Mouse (Mus musculus) neural tube, embryonic 15.5 days (tissue): Measurements from ENCODE around the gene Manbal. TPM values are rescaled to one million over a fixed set of nuclear protein-coding genes. Genes with fewer than 3 reads are reported as not detected.

Source experiments
- ATAC-seq: fragments of 200-750 bp; cut with Nextera tagmentation; 2 replicates; pipeline ENCODE4 v1.8.0; 2017; ENCODE audit warnings: mild to moderate bottlenecking, moderate TSS enrichment, moderate library complexity; ENCODE audit not compliant: low FRiP score
- H3K27ac ChIP-seq: fragments of 300-500 bp; sonication (generic); replicated peaks from 2 replicates; pipeline ENCODE4 v1.5.1; 2015; ENCODE audit warnings: mild to moderate bottlenecking, inconsistent platforms
- H3K27me3 ChIP-seq: fragments of 300-500 bp; sonication (generic); replicated peaks from 2 replicates; pipeline ENCODE4 v1.6.1; 2015; ENCODE audit warnings: inconsistent platforms
- H3K36me3 ChIP-seq: fragments of 300-500 bp; sonication (generic); 2 replicates; pipeline ENCODE4 v1.6.1; 2015; ENCODE audit warnings: inconsistent platforms
- H3K4me1 ChIP-seq: fragments of 300-500 bp; sonication (generic); 2 replicates; pipeline ENCODE4 v1.6.1; 2015; ENCODE audit warnings: inconsistent platforms
- H3K4me2 ChIP-seq: fragments of 300-500 bp; sonication (generic); 2 replicates; pipeline ENCODE4 v1.6.1; 2015; ENCODE audit warnings: inconsistent platforms, mild to moderate bottlenecking, moderate library complexity
- H3K4me3 ChIP-seq: fragments of 300-500 bp; sonication (generic); replicated peaks from 2 replicates; pipeline ENCODE4 v1.5.1; 2015; ENCODE audit warnings: mild to moderate bottlenecking, inconsistent platforms
- H3K9ac ChIP-seq: fragments of 300-500 bp; sonication (generic); replicated peaks from 2 replicates; pipeline ENCODE4 v1.6.1; 2015; ENCODE audit warnings: mild to moderate bottlenecking, inconsistent platforms
- H3K9me3 ChIP-seq: fragments of 300-500 bp; sonication (generic); replicated peaks from 2 replicates; pipeline ENCODE4 v1.6.1; 2016; ENCODE audit warnings: inconsistent platforms
- whole genome bisulfite sequencing: fragments of 180-500 bp; shearing (Covaris S2); methylation state at CpG from one replicate; pipeline ENCODE4 v1.1.7; 2015; ENCODE audit warnings: mixed read lengths; 5-methylcytosine and 5-hydroxymethylcytosine counted together
- polyA plus RNA-seq: library from polyadenylated mRNA; unstranded; fragments of >200 nt; fragmentation: Nextera tagmentation; extraction: Ambion mirVana; gene quantifications from 2 replicates; pipeline ENCODE4 v1.2.1, GENCODE M21; 2015

Manbal gene
- polyA plus RNA-seq, 1 experiment from 2014 or later: 112 TPM

GRCm38 (mm10) chr2:157395371-157395770 is 28.0 kb downstream of the Manbal start:
- Histone ChIP-seq H3K9ac (no peak overlapping the region), H3K4me2 (no peak overlapping the region), H3K4me1 (0 out of 2 replicates have a peak, but pooled peaks cover 11% of the 10 kb centered on the region), H3K9me3 (no peaks in the 10 kb centered on the region), H3K27me3 (no peaks in the 10 kb centered on the region), H3K4me3 (no peak overlapping the region), H3K36me3 (peaks cover 29% of the 10 kb centered on the region), H3K27ac (0 out of 2 replicates have a peak overlapping the region, but pooled peaks have one; percentile 45)
- 56% methylated on average over 5 of the region's 5 CpGs for WGBS
- ATAC-seq: no peak

- H3K4me1 ChIP-seq: 0 out of 2 replicates have a peak, but pooled peaks cover 11% of the 10 kb centered on the region
- ATAC-seq: no peak
- H3K27me3 ChIP-seq: no peaks in the 10 kb centered on the region
- no peak overlapping the region for H3K4me2 ChIP-seq
- no peak overlapping the region for H3K9ac ChIP-seq
- H3K27ac ChIP-seq: peak overlapping the region; percentile 45; the same call in 1 of the 2 replicates
- peaks cover 29% of the 10 kb centered on the region for H3K36me3 ChIP-seq
- WGBS: 61% methylated on average over 13 of the region's 13 CpGs
- no peak overlapping the region for H3K4me3 ChIP-seq
- H3K9me3 ChIP-seq: no peaks in the 10 kb centered on the region
Observed at GRCm38 (mm10) chr2:157395960-157396359, 28.6 kb downstream of the Manbal start.

GRCm38 (mm10) chr2:157397376-157397775 is 30.0 kb downstream of the Manbal start:
- H3K27me3 ChIP-seq: no peaks in the 10 kb centered on the region
- WGBS: 76% methylated on average over 4 of the region's 4 CpGs
- no peak overlapping the region for H3K27ac ChIP-seq
- ATAC-seq: no peak
- H3K9ac ChIP-seq: no peak overlapping the region
- no peak overlapping the region for H3K4me3 ChIP-seq
- no peak overlapping the region for H3K4me2 ChIP-seq
- peaks cover 29% of the 10 kb centered on the region for H3K36me3 ChIP-seq
- 0 out of 2 replicates have a peak, but pooled peaks cover 11% of the 10 kb centered on the region for H3K4me1 ChIP-seq
- no peaks in the 10 kb centered on the region for H3K9me3 ChIP-seq

GRCm38 (mm10) chr2:157398539-157398938 is 31.1 kb downstream of the Manbal start:
- Histone ChIP-seq H3K4me2 (no peak overlapping the region), H3K27me3 (no peaks in the 10 kb centered on the region), H3K4me1 (0 out of 2 replicates have a peak, but pooled peaks cover 11% of the 10 kb centered on the region), H3K27ac (no peak overlapping the region), H3K9ac (no peak overlapping the region), H3K36me3 (peaks cover 25% of the 10 kb centered on the region), H3K4me3 (no peak overlapping the region), H3K9me3 (no peaks in the 10 kb centered on the region)
- over 99% methylated on average over 4 of the region's 4 CpGs for WGBS
- no peak for ATAC-seq

- H3K36me3 ChIP-seq: peaks cover 25% of the 10 kb centered on the region
- no peak overlapping the region for H3K4me2 ChIP-seq
- H3K27ac ChIP-seq: no peak overlapping the region
- H3K9me3 ChIP-seq: no peaks in the 10 kb centered on the region
- 0 out of 2 replicates have a peak, but pooled peaks cover 11% of the 10 kb centered on the region for H3K4me1 ChIP-seq
- ATAC-seq: no peak
- 80% methylated on average over 10 of the region's 10 CpGs for whole genome bisulfite sequencing
- no peak overlapping the region for H3K9ac ChIP-seq
- no peak overlapping the region for H3K4me3 ChIP-seq
- H3K27me3 ChIP-seq: no peaks in the 10 kb centered on the region
Observed at GRCm38 (mm10) chr2:157399797-157400196, 32.4 kb downstream of the Manbal start.

GRCm38 (mm10) chr2:157400491-157400890 is 33.1 kb downstream of the Manbal start:
- no peak overlapping the region for H3K4me2 ChIP-seq
- 0 out of 2 replicates have a peak, but pooled peaks cover 6% of the 10 kb centered on the region for H3K4me1 ChIP-seq
- no peak overlapping the region for H3K4me3 ChIP-seq
- no peak overlapping the region for H3K27ac ChIP-seq
- H3K9me3 ChIP-seq: no peaks in the 10 kb centered on the region
- no peaks in the 10 kb centered on the region for H3K27me3 ChIP-seq
- peaks cover 25% of the 10 kb centered on the region for H3K36me3 ChIP-seq
- ATAC-seq: no peak
- 93% methylated on average over 6 of the region's 6 CpGs for WGBS
- H3K9ac ChIP-seq: no peak overlapping the region

GRCm38 (mm10) chr2:157401261-157401660 is 33.9 kb downstream of the Manbal start:
- H3K27ac ChIP-seq: no peak overlapping the region
- H3K36me3 ChIP-seq: peaks cover 20% of the 10 kb centered on the region
- ATAC-seq: no peak
- no peak overlapping the region for H3K4me2 ChIP-seq
- no peak overlapping the region for H3K4me3 ChIP-seq
- WGBS: 92% methylated on average over 2 of the region's 2 CpGs
- H3K9ac ChIP-seq: no peak overlapping the region
- H3K27me3 ChIP-seq: no peaks in the 10 kb centered on the region
- 0 out of 2 replicates have a peak, but pooled peaks cover under 1% of the 10 kb centered on the region for H3K4me1 ChIP-seq
- H3K9me3 ChIP-seq: no peaks in the 10 kb centered on the region

GRCm38 (mm10) chr2:157407596-157407995 is 40.2 kb downstream of the Manbal start:
- WGBS: 81% methylated on average over 7 of the region's 7 CpGs
- no peak for ATAC-seq
- Histone ChIP-seq H3K4me1 (no peaks in the 10 kb centered on the region), H3K27me3 (no peaks in the 10 kb centered on the region), H3K36me3 (no peaks in the 10 kb centered on the region), H3K4me3 (no peak overlapping the region), H3K4me2 (no peak overlapping the region), H3K9ac (no peak overlapping the region), H3K9me3 (no peaks in the 10 kb centered on the region), H3K27ac (no peak overlapping the region)

- H3K4me1 ChIP-seq: no peaks in the 10 kb centered on the region
- WGBS: 57% methylated on average over 12 of the region's 12 CpGs
- no peak overlapping the region for H3K4me2 ChIP-seq
- no peak overlapping the region for H3K9ac ChIP-seq
- no peak overlapping the region for H3K4me3 ChIP-seq
- ATAC-seq: no peak
- no peaks in the 10 kb centered on the region for H3K27me3 ChIP-seq
- no peaks in the 10 kb centered on the region for H3K9me3 ChIP-seq
- no peak overlapping the region for H3K27ac ChIP-seq
- H3K36me3 ChIP-seq: no peaks in the 10 kb centered on the region
Observed at GRCm38 (mm10) chr2:157409793-157410533, 42.6 kb downstream of the Manbal start.

- no peak overlapping the region for H3K27ac ChIP-seq
- no peaks in the 10 kb centered on the region for H3K27me3 ChIP-seq
- no peaks in the 10 kb centered on the region for H3K9me3 ChIP-seq
- ATAC-seq: no peak
- H3K9ac ChIP-seq: no peak overlapping the region
- no peaks in the 10 kb centered on the region for H3K36me3 ChIP-seq
- no peak overlapping the region for H3K4me3 ChIP-seq
- no peaks in the 10 kb centered on the region for H3K4me1 ChIP-seq
- no peak overlapping the region for H3K4me2 ChIP-seq
- 92% methylated on average over 6 of the region's 6 CpGs for WGBS
Observed at GRCm38 (mm10) chr2:157411151-157411693, 43.8 kb downstream of the Manbal start.

- no peak overlapping the region for H3K4me3 ChIP-seq
- 61% methylated on average over 7 of the region's 7 CpGs for WGBS
- H3K9me3 ChIP-seq: no peaks in the 10 kb centered on the region
- H3K9ac ChIP-seq: no peak overlapping the region
- H3K4me1 ChIP-seq: 0 out of 2 replicates have a peak, but pooled peaks cover 7% of the 10 kb centered on the region
- H3K36me3 ChIP-seq: no peaks in the 10 kb centered on the region
- no peak overlapping the region for H3K27ac ChIP-seq
- no peak for ATAC-seq
- no peak overlapping the region for H3K4me2 ChIP-seq
- no peaks in the 10 kb centered on the region for H3K27me3 ChIP-seq
Observed at GRCm38 (mm10) chr2:157412497-157412896, 45.1 kb downstream of the Manbal start.

GRCm38 (mm10) chr2:157417229-157417628 is 49.8 kb downstream of the Manbal start:
- H3K4me3 ChIP-seq: no peak overlapping the region
- H3K4me2 ChIP-seq: no peak overlapping the region
- no peak overlapping the region for H3K27ac ChIP-seq
- H3K9ac ChIP-seq: no peak overlapping the region
- H3K27me3 ChIP-seq: no peaks in the 10 kb centered on the region
- WGBS: 58% methylated on average over 6 of the region's 6 CpGs
- no peaks in the 10 kb centered on the region for H3K9me3 ChIP-seq
- no peak for ATAC-seq
- H3K36me3 ChIP-seq: no peaks in the 10 kb centered on the region
- peaks cover 17% of the 10 kb centered on the region for H3K4me1 ChIP-seq
